Mouse (Mus musculus): ENCODE measurements at regions not wholly inside any gene's neighbourhood (a gene's known extent, or its start where the extent isn't known, plus 50 kb on each side); places are given as distances from the start of the nearest gene placed in this dataset.

DNA sequence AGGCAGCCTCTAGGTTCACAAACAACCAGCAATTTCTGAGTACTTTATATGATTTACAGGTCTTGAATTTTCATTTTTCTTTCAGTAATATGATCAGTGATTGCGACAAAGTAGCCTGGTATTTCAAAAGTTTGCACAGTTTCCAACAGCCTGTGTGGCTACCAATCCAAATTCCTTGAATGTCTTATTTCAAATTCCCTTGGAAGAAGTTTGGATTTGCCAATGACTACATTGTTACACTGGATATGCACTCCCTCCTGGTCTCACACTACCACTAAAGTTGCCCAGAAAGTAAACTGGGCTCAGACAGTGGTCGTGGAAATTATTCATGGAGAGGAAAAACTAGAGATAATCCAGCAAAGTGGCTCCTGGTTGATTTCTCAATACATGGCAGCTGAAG lies 166.7 kb upstream of the Ugt8a start:
- no peak for TF ChIP-seq CTCF (IDR thresholded peaks at IDR 0.05)
- no peak for TF ChIP-seq EP300 (IDR thresholded peaks at IDR 0.05)
